Comparison of ENCODE assay signal across 8 mouse cellular contexts in genomic region chr5:97022305-97023278, GRCm38 (mm10). TPM values are rescaled to one million over a fixed set of nuclear protein-coding genes. Genes with fewer than 3 reads are reported as not detected.
DNase-seq lines count a peak whose midpoint lies in the region; ATAC-seq and TF ChIP-seq lines count a peak whose summit lies in the region.

No protein-coding gene starts in this region.

- TF ChIP-seq CTCF in MEL (IDR thresholded peaks at IDR 0.05 in 2 of 3, conservative IDR thresholded peaks at IDR 0.05 in 1 of 3; ENCODE audit: control insufficient read depth in 1 of 3, insufficient read depth in 1 of 3, low read depth in 2 of 3, low read length in 3 of 3, poor library complexity in 1 of 3, severe bottlenecking in 1 of 3) (no peak), Patski (IDR thresholded peaks at IDR 0.05) (no peak)

- no peak overlapping the region for H3K27ac ChIP-seq in hindbrain, embryonic 15.5 days (replicated peaks)
- no peak overlapping the region for H3K27ac ChIP-seq in hindbrain, embryonic 12.5 days
- peak overlapping the region; percentile 94 for H3K27ac ChIP-seq in MEL (ENCODE audit: control insufficient read depth, low read depth, low read length)
- peak overlapping the region; percentile 82 for H3K27ac ChIP-seq in liver, embryonic 13.5 days

- peak; percentile 95 to 98 for TF ChIP-seq EP300 in MEL (IDR thresholded peaks at IDR 0.05; ENCODE audit: low read depth in 1 of 2, low read length in 2 of 2)

- no peak for TF ChIP-seq RAD21 in MEL (IDR thresholded peaks at IDR 0.05; ENCODE audit: low read depth, low read length)

- H3K9me3 ChIP-seq in hindbrain, embryonic 15.5 days, result no peaks in the 10 kb centered on the region
- H3K9me3 ChIP-seq in hindbrain, embryonic 12.5 days (replicated peaks), result no peaks in the 10 kb centered on the region
- no peaks in the 10 kb centered on the region for H3K9me3 ChIP-seq in MEL (replicated peaks; ENCODE audit: insufficient read depth, low read length)
- H3K9me3 ChIP-seq in liver, embryonic 13.5 days (replicated peaks), result no peaks in the 10 kb centered on the region

- H3K27me3 ChIP-seq in hindbrain, embryonic 15.5 days, result no peaks in the 10 kb centered on the region
- no peaks in the 10 kb centered on the region for H3K27me3 ChIP-seq in hindbrain, embryonic 12.5 days
- H3K27me3 ChIP-seq in MEL (ENCODE audit: control insufficient read depth in 1 of 2, insufficient read depth in 2 of 2, low read length in 2 of 2) (no peaks in the 10 kb centered on the region), Patski (no peaks in the 10 kb centered on the region)
- no peaks in the 10 kb centered on the region for H3K27me3 ChIP-seq in liver, embryonic 13.5 days

- DNase-seq in MEL (ENCODE audit: low read depth, low spot score), result peak; percentile 92
- no peak for DNase-seq in Patski (ENCODE audit: low read depth, low spot score)
- peak; percentile 62 for DNase-seq in liver, embryonic 13.5 days
- DNase-seq in right cerebral cortex, postnatal 14 days, result no peak
- DNase-seq in adrenal gland, postnatal 10 days, result no peak

- H3K9ac ChIP-seq in hindbrain, embryonic 15.5 days, result no peak overlapping the region
- H3K9ac ChIP-seq in hindbrain, embryonic 12.5 days, result no peak overlapping the region
- H3K9ac ChIP-seq in MEL (ENCODE audit: control insufficient read depth, low read depth, low read length, poor library complexity, severe bottlenecking), result peak overlapping the region; percentile 11; the same call in 1 of the 2 replicates
- peak overlapping the region; percentile 50 for H3K9ac ChIP-seq in liver, embryonic 13.5 days

- H3K36me3 ChIP-seq in hindbrain, embryonic 15.5 days, result no peaks in the 10 kb centered on the region
- no peaks in the 10 kb centered on the region for H3K36me3 ChIP-seq in hindbrain, embryonic 12.5 days
- H3K36me3 ChIP-seq in MEL (ENCODE audit: control insufficient read depth in 1 of 2, insufficient read depth in 2 of 2, low read length in 2 of 2), result peaks cover 0 to 50% of the 10 kb centered on the region in 2 experiments; a peak in 2 of 4 replicates
- H3K36me3 ChIP-seq in liver, embryonic 13.5 days, result peaks cover 33% of the 10 kb centered on the region

- CTCF ChIA-PET in Patski (lab: Charles Lee), result interaction anchor here (0.8 to 3.4 kb wide), 3 partner anchors 8 to 21 kb away, joined by 3 to 23 read pairs (median 4); no protein-coding TSS in a partner anchor

- in situ Hi-C loops in Patski (cut with MboI; ENCODE audit: low pct_unique_long_range_greater_than_20kb), result no loop called here

- no peak overlapping the region for H3K4me2 ChIP-seq in hindbrain, embryonic 15.5 days
- no peak overlapping the region for H3K4me2 ChIP-seq in hindbrain, embryonic 12.5 days (replicated peaks)
- peak overlapping the region; percentile 49 for H3K4me2 ChIP-seq in liver, embryonic 13.5 days

- TF ChIP-seq POLR2A in MEL (IDR thresholded peaks at IDR 0.05; ENCODE audit: control insufficient read depth in 1 of 2, insufficient read depth in 1 of 2, low read depth in 1 of 2, low read length in 2 of 2, poor library complexity in 1 of 2), result no peak

- no peak overlapping the region for H3K4me3 ChIP-seq in hindbrain, embryonic 15.5 days
- H3K4me3 ChIP-seq in hindbrain, embryonic 12.5 days, result no peak overlapping the region
- H3K4me3 ChIP-seq in MEL (ENCODE audit: control insufficient read depth in 1 of 2, insufficient read depth in 1 of 2, low read depth in 2 of 2, low read length in 2 of 2), result no peak overlapping the region
- H3K4me3 ChIP-seq in liver, embryonic 13.5 days (replicated peaks), result peak overlapping the region; percentile 16; the same call in 1 of the 2 replicates

- ATAC-seq in hindbrain, embryonic 15.5 days (ENCODE audit: low FRiP score, low read depth), result peak; percentile 57; the same call in 1 of the 2 replicates
- ATAC-seq in hindbrain, embryonic 12.5 days (ENCODE audit: low FRiP score), result no peak
- peak; percentile 12 for ATAC-seq in Patski
- peak; percentile 92 for ATAC-seq in liver, embryonic 13.5 days (ENCODE audit: low read depth)
- no peak for ATAC-seq in cerebellum, adult (ENCODE audit: insufficient number of reproducible peaks, low FRiP score, low TSS enrichment)

- POLR2A ChIA-PET in Patski (lab: Charles Lee), result interaction anchor here (1.3 kb wide), 1 partner anchor 25 kb away, joined by 4 read pairs; the partner anchor contains the start of gene Bmp2k

- H3K79me2 ChIP-seq in MEL (ENCODE audit: control insufficient read depth, insufficient read depth, low read length, poor library complexity), result peaks cover 36% of the 10 kb centered on the region

- H3K4me1 ChIP-seq in hindbrain, embryonic 15.5 days (replicated peaks), result 0 out of 2 replicates have a peak, but pooled peaks cover 8% of the 10 kb centered on the region
- H3K4me1 ChIP-seq in hindbrain, embryonic 12.5 days, result peaks cover 8% of the 10 kb centered on the region
- peaks cover 15 to 27% of the 10 kb centered on the region in 2 experiments for H3K4me1 ChIP-seq in MEL (ENCODE audit: control insufficient read depth in 1 of 2, insufficient read depth in 2 of 2, low read length in 2 of 2)
- peaks cover 91% of the 10 kb centered on the region for H3K4me1 ChIP-seq in liver, embryonic 13.5 days (replicated peaks)

- 69% methylated on average over 15 of the region's 15 CpGs for WGBS in hindbrain, embryonic 15.5 days
- WGBS in hindbrain, embryonic 12.5 days, result 78% methylated on average over 15 of the region's 15 CpGs
- WGBS in liver, embryonic 13.5 days (ENCODE audit: insufficient replicate concordance), result 39% methylated on average over 15 of the region's 15 CpGs

TF ChIP-seq in MEL, 35 proteins besides CTCF, POLR2A, EP300 and RAD21 (continues in another document):
- TF ChIP-seq SMC3 (IDR thresholded peaks at IDR 0.05; ENCODE audit: low read depth, low read length) (no peak), NRF1 (IDR thresholded peaks at IDR 0.05; ENCODE audit: insufficient read depth, low read depth, low read length, poor library complexity, severe bottlenecking) (no peak), ZC3H11A (IDR thresholded peaks at IDR 0.05; ENCODE audit: low read depth, low read length) (no peak), BHLHE40 (IDR thresholded peaks at IDR 0.05; ENCODE audit: borderline replicate concordance, low read depth, low read length) (peak; percentile 67), ELF1 (IDR thresholded peaks at IDR 0.05; ENCODE audit: low read depth, low read length) (no peak), KAT2A (conservative IDR thresholded peaks at IDR 0.05; ENCODE audit: low read depth, low read length) (no peak), POLR2AphosphoS5 (IDR thresholded peaks at IDR 0.05; ENCODE audit: borderline replicate concordance, low read depth, low read length) (no peak), E2F4 (IDR thresholded peaks at IDR 0.05; ENCODE audit: borderline replicate concordance, low read depth, low read length) (no peak), HCFC1 (IDR thresholded peaks at IDR 0.05; ENCODE audit: low read depth, low read length) (no peak; the same call in 1 of the 2 replicates), MXI1 (IDR thresholded peaks at IDR 0.05; ENCODE audit: low read depth, low read length) (peak; percentile 12; the same call in 1 of the 2 replicates), GATA1 (IDR thresholded peaks at IDR 0.05; ENCODE audit: low read depth, low read length) (peak; percentile 99), MAX (IDR thresholded peaks at IDR 0.05; ENCODE audit: low read length) (no peak), CHD1 (IDR thresholded peaks at IDR 0.05; ENCODE audit: low read depth, low read length) (no peak), MEF2A (IDR thresholded peaks at IDR 0.05; ENCODE audit: extremely low read depth, insufficient replicate concordance, low read depth, low read length, poor library complexity, severe bottlenecking) (peak; percentile 49; the same call in 1 of the 2 replicates), MYC (IDR thresholded peaks at IDR 0.05; ENCODE audit: low read depth, low read length) (no peak), UBTF (IDR thresholded peaks at IDR 0.05; ENCODE audit: borderline replicate concordance, insufficient read depth, low read depth, low read length) (no peak), ZKSCAN1 (IDR thresholded peaks at IDR 0.05; ENCODE audit: low read depth, low read length) (no peak), NELFE (IDR thresholded peaks at IDR 0.05; ENCODE audit: low read depth, low read length) (no peak), GABPA (IDR thresholded peaks at IDR 0.05; ENCODE audit: low read depth, low read length) (no peak), JUND (IDR thresholded peaks at IDR 0.05; ENCODE audit: low read depth, low read length) (no peak; the same call in 1 of the 2 replicates), TAL1 (IDR thresholded peaks at IDR 0.05; ENCODE audit: low read length) (peak; percentile 89), RCOR1 (IDR thresholded peaks at IDR 0.05; ENCODE audit: low read depth, low read length) (peak; percentile 100), TCF12 (IDR thresholded peaks at IDR 0.05; ENCODE audit: low read depth, low read length) (peak; percentile 96), MAFK (IDR thresholded peaks at IDR 0.05; ENCODE audit: borderline replicate concordance, low read depth, low read length) (peak; percentile 81; the same call in 1 of the 2 replicates), TBP (IDR thresholded peaks at IDR 0.05; ENCODE audit: low read depth, low read length) (peak; percentile 64), MYB (IDR thresholded peaks at IDR 0.05; ENCODE audit: low read depth, low read length) (peak; percentile 87), POLR2AphosphoS2 (IDR thresholded peaks at IDR 0.05; ENCODE audit: low read length) (no peak), MAZ (IDR thresholded peaks at IDR 0.05; ENCODE audit: low read depth, low read length) (0 out of 2 replicates have a peak, but pooled peaks have one; percentile 40), USF1 (IDR thresholded peaks at IDR 0.05; ENCODE audit: low read depth, low read length) (peak; percentile 52; the same call in 1 of the 2 replicates), USF2 (IDR thresholded peaks at IDR 0.05; ENCODE audit: borderline replicate concordance in 1 of 2, insufficient read depth in 1 of 2, low read depth in 1 of 2, low read length in 2 of 2) (no peak), CHD2 (IDR thresholded peaks at IDR 0.05; ENCODE audit: low read length) (no peak), ETS1 (IDR thresholded peaks at IDR 0.05; ENCODE audit: low read depth, low read length) (peak; percentile 95; the same call in 1 of the 2 replicates)

RNA-seq across cellular contexts. Expression of gene Bmp2k, which starts 25.1 kb away (rescaled TPM):
- 9.9 and 10.0 TPM in 2 replicates for polyA plus RNA-seq in hindbrain, embryonic 15.5 days (2015; fragmentation: Nextera tagmentation; extraction: Ambion mirVana)
- 12.8 and 15.2 TPM in 2 replicates for polyA plus RNA-seq in hindbrain, embryonic 12.5 days (2016; fragmentation: Nextera tagmentation; extraction: Ambion mirVana)
- total RNA-seq in MEL (2012; rRNA removed), result 10.8 and 11.2 TPM in 2 replicates
- polyA plus RNA-seq in MEL (2012; ENCODE audit: insufficient read depth in 1 of 2, insufficient read length in 2 of 2, low read depth in 1 of 2, low replicate concordance in 2 of 2, missing spikeins in 1 of 2) (10 to 100 TPM in 1 of 2 experiments, not detected in 1; 16.3 TPM), Patski (2021) (13.9 TPM)
- 34.7 and 39.3 TPM in 2 replicates for polyA plus RNA-seq in liver, embryonic 13.5 days (2015; fragmentation: Nextera tagmentation; extraction: Ambion mirVana)
- 10 to 100 TPM; 22.3 to 24.7 TPM for total RNA-seq in adrenal gland, postnatal 10 days (2021)

Comparison
In these comparisons a context has a peak if more than half of its experiments do, and no peak if none do; other contexts are left out.
1. ATAC-seq: peak in hindbrain, embryonic 15.5 days (single experiment), Patski (single experiment) and liver, embryonic 13.5 days (single experiment); none in hindbrain, embryonic 12.5 days (single experiment) and cerebellum, adult (single experiment).
2. H3K27ac ChIP-seq: peak in MEL (single experiment) and liver, embryonic 13.5 days (single experiment); none in hindbrain, embryonic 15.5 days (single experiment) and hindbrain, embryonic 12.5 days (single experiment).
3. H3K9ac ChIP-seq: peak in MEL (single experiment) and liver, embryonic 13.5 days (single experiment); none in hindbrain, embryonic 15.5 days (single experiment) and hindbrain, embryonic 12.5 days (single experiment).
4. DNase-seq: peak in MEL (single experiment) and liver, embryonic 13.5 days (single experiment); none in Patski (single experiment), right cerebral cortex, postnatal 14 days (single experiment) and adrenal gland, postnatal 10 days (single experiment).